9 mouse cellular contexts compared by ENCODE assay signal in genomic region chr6:112484316-112484715, GRCm38 (mm10). TPM values are rescaled to one million over a fixed set of nuclear protein-coding genes. Genes with fewer than 3 reads are reported as not detected.
DNase-seq lines count a peak whose midpoint lies in the region; ATAC-seq lines count a peak whose summit lies in the region.
"Had no signal": no experiment of that assay in that cellular context is flagged by ENCODE, and none has a peak within 500 bp of the region (broad histone marks: within the 10 kb centered on the region; RNA-seq: fewer than 3 reads in every experiment).

No protein-coding gene starts in this region.

- peaks cover 10% of the 10 kb centered on the region for H3K4me1 ChIP-seq in forebrain, embryonic 10.5 days
- H3K4me1 ChIP-seq in forebrain, embryonic 15.5 days = peaks cover 7% of the 10 kb centered on the region
- peaks cover 5% of the 10 kb centered on the region for H3K4me1 ChIP-seq in kidney, embryonic 14.5 days (ENCODE audit: control insufficient read depth, insufficient read depth, low read length)
- H3K4me1 ChIP-seq in midbrain, embryonic 12.5 days = peaks cover 7% of the 10 kb centered on the region

- H3K27me3 ChIP-seq in forebrain, embryonic 10.5 days (ENCODE audit: poor library complexity, severe bottlenecking) = peaks cover 43% of the 10 kb centered on the region
- H3K27me3 ChIP-seq in forebrain, embryonic 15.5 days = peaks cover 19% of the 10 kb centered on the region
- peaks cover 21% of the 10 kb centered on the region for H3K27me3 ChIP-seq in kidney, embryonic 14.5 days (ENCODE audit: control insufficient read depth, insufficient read depth, low read length)
- H3K27me3 ChIP-seq in midbrain, embryonic 12.5 days = peaks cover 56% of the 10 kb centered on the region

- 6% methylated on average over 4 of the region's 4 CpGs for WGBS in forebrain, embryonic 10.5 days
- WGBS in forebrain, embryonic 15.5 days = 8% methylated on average over 4 of the region's 4 CpGs
- WGBS in kidney, embryonic 14.5 days = 5% methylated on average over 4 of the region's 4 CpGs
- 4% methylated on average over 4 of the region's 4 CpGs for WGBS in midbrain, embryonic 12.5 days

- no peaks in the 10 kb centered on the region for H3K36me3 ChIP-seq in forebrain, embryonic 10.5 days (replicated peaks)
- no peaks in the 10 kb centered on the region for H3K36me3 ChIP-seq in forebrain, embryonic 15.5 days
- no peaks in the 10 kb centered on the region for H3K36me3 ChIP-seq in kidney, embryonic 14.5 days (ENCODE audit: control insufficient read depth, insufficient read depth, low read length)
- no peaks in the 10 kb centered on the region for H3K36me3 ChIP-seq in midbrain, embryonic 12.5 days

- H3K4me2 ChIP-seq in forebrain, embryonic 15.5 days (replicated peaks) = no peak overlapping the region
- H3K4me2 ChIP-seq in kidney, embryonic 14.5 days (replicated peaks; ENCODE audit: low read depth, low read length) = peak overlapping the region; percentile 19; the same call in 1 of the 2 replicates
- no peak overlapping the region for H3K4me2 ChIP-seq in midbrain, embryonic 12.5 days (replicated peaks)

- peak; percentile 39 for DNase-seq in forebrain, embryonic 10.5 days (ENCODE audit: extremely low spot score, low spot score)
- peak; percentile 47 for DNase-seq in ovary, postnatal 36 days (ENCODE audit: low spot score)
- no peak for DNase-seq in ovary, postnatal 14 days (ENCODE audit: low spot score)
- peak; percentile 64 for DNase-seq in embryo, embryonic 10 days (ENCODE audit: low spot score)
- no peak for DNase-seq in ovary, adult 18-20 months (ENCODE audit: low spot score)

- H3K27ac ChIP-seq in forebrain, embryonic 10.5 days = no peak overlapping the region
- H3K27ac ChIP-seq in forebrain, embryonic 15.5 days (replicated peaks) = no peak overlapping the region
- H3K27ac ChIP-seq in kidney, embryonic 14.5 days (ENCODE audit: low read depth, low read length) = no peak overlapping the region
- no peak overlapping the region for H3K27ac ChIP-seq in midbrain, embryonic 12.5 days (replicated peaks)
- H3K27ac ChIP-seq: macrophage had no signal

- H3K4me3 ChIP-seq in forebrain, embryonic 10.5 days = no peak overlapping the region
- H3K4me3 ChIP-seq in forebrain, embryonic 15.5 days = no peak overlapping the region
- H3K4me3 ChIP-seq in kidney, embryonic 14.5 days (ENCODE audit: low read length) = no peak overlapping the region
- H3K4me3 ChIP-seq in midbrain, embryonic 12.5 days = no peak overlapping the region

- H3K9ac ChIP-seq in forebrain, embryonic 15.5 days (replicated peaks) = no peak overlapping the region
- H3K9ac ChIP-seq in kidney, embryonic 14.5 days (ENCODE audit: low read depth, low read length) = no peak overlapping the region
- no peak overlapping the region for H3K9ac ChIP-seq in midbrain, embryonic 12.5 days (replicated peaks)

- no peaks in the 10 kb centered on the region for H3K9me3 ChIP-seq in forebrain, embryonic 10.5 days
- H3K9me3 ChIP-seq in forebrain, embryonic 15.5 days = no peaks in the 10 kb centered on the region
- H3K9me3 ChIP-seq in kidney, embryonic 14.5 days (ENCODE audit: control insufficient read depth, low read length) = no peaks in the 10 kb centered on the region
- H3K9me3 ChIP-seq in midbrain, embryonic 12.5 days = no peaks in the 10 kb centered on the region

- ATAC-seq in forebrain, embryonic 15.5 days (replicated peaks) = no peak
- ATAC-seq in kidney, embryonic 14.5 days (ENCODE audit: low FRiP score, low TSS enrichment) = peak; percentile 18; the same call in 1 of the 2 replicates
- peak; percentile 47; the same call in 1 of the 2 replicates for ATAC-seq in midbrain, embryonic 12.5 days (ENCODE audit: low FRiP score, low read depth)

RNA-seq across cellular contexts. Expression of gene Oxtr, which starts 5.4 kb away (rescaled TPM):
- 0.06 and 0.12 TPM in 2 replicates for polyA plus RNA-seq in forebrain, embryonic 10.5 days (2016; fragmentation: Nextera tagmentation; extraction: Ambion mirVana)
- 0.55 and 0.62 TPM in 2 replicates for polyA plus RNA-seq in forebrain, embryonic 15.5 days (2015; fragmentation: Nextera tagmentation; extraction: Ambion mirVana)
- polyA plus RNA-seq in kidney, embryonic 14.5 days (2014; fragmentation: Nextera tagmentation; extraction: Ambion mirVana) = 4.0 and 8.2 TPM in 2 replicates
- 0.08 and 0.26 TPM in 2 replicates for polyA plus RNA-seq in midbrain, embryonic 12.5 days (2016; fragmentation: Nextera tagmentation; extraction: Ambion mirVana)
- polyA plus RNA-seq: macrophage had no signal

RNA-seq across cellular contexts. Expression of gene Cav3, which starts 25.0 kb away (rescaled TPM):
- not detected in 2 replicates for polyA plus RNA-seq in forebrain, embryonic 10.5 days (2016; fragmentation: Nextera tagmentation; extraction: Ambion mirVana)
- not detected in 2 replicates for polyA plus RNA-seq in forebrain, embryonic 15.5 days (2015; fragmentation: Nextera tagmentation; extraction: Ambion mirVana)
- 0.31 and 0.56 TPM in 2 replicates for polyA plus RNA-seq in kidney, embryonic 14.5 days (2014; fragmentation: Nextera tagmentation; extraction: Ambion mirVana)
- not detected in 2 replicates for polyA plus RNA-seq in midbrain, embryonic 12.5 days (2016; fragmentation: Nextera tagmentation; extraction: Ambion mirVana)
- polyA plus RNA-seq: macrophage had no signal

Comparison
In these comparisons a context has a peak if more than half of its experiments do, and no peak if none do; other contexts are left out.
1. DNase-seq: peak in forebrain, embryonic 10.5 days (single experiment), ovary, postnatal 36 days (single experiment) and embryo, embryonic 10 days (single experiment); none in ovary, postnatal 14 days (single experiment) and ovary, adult 18-20 months (single experiment).